Mouse (Mus musculus) left cerebral cortex, postnatal 4 days (tissue): ENCODE data around the gene Clca3a1. TPM values are rescaled to one million over a fixed set of nuclear protein-coding genes. Genes with fewer than 3 reads are reported as not detected.

Experiments used
- DNase-seq: peaks from one replicate; pipeline ENCODE4 v3.0.0-alpha.2; 2022
- intact Hi-C: fragments of 180-260 bp; cut with DNase I; formaldehyde crosslinking; loops from one replicate; pipeline ENCODE4 v1.15.1; 2025
- total RNA-seq, 2 experiments: library from RNA; stranded (reverse); gene quantifications; 2 replicates each; pipeline ENCODE4 v1.2.3; 2021

Clca3a1 gene
- total RNA-seq, 2 experiments from 2014 or later = 0.62 to 1.0 TPM

DNA sequence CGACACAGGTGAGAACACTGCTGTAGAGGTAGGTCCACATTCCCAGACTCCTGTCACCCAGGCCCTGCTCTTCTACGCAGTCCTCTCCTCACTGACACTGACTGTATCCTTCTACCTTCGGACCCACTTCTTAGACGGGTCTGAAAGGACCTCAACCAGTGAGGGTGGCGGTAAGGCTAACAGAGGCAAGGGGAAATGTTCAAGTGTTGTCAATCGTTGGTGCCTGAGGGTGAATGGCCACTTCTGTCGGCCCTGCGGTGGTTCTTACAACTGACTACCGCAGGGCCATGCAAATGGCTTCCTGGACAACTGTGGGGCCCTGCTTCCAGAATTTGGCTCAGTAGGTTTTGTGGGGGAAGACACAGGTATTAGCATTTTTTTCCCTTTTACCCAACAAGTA is 73.2 kb downstream of the Clca3a1 start:
- intact Hi-C loops = no loop called here

GRCm38 (mm10) chr3:144686146-144686545 is 74.6 kb downstream of the Clca3a1 start:
- DNase-seq = no peak
- intact Hi-C loops = no loop called here

More for the DNA sequence above, 73.2 kb downstream of the Clca3a1 start:
- DNase-seq = no peak

- intact Hi-C loops = no loop called here
- DNase-seq = no peak
These were observed 77.5 kb downstream of the Clca3a1 start for GRCm38 (mm10) chr3:144683136-144683814.

DNA sequence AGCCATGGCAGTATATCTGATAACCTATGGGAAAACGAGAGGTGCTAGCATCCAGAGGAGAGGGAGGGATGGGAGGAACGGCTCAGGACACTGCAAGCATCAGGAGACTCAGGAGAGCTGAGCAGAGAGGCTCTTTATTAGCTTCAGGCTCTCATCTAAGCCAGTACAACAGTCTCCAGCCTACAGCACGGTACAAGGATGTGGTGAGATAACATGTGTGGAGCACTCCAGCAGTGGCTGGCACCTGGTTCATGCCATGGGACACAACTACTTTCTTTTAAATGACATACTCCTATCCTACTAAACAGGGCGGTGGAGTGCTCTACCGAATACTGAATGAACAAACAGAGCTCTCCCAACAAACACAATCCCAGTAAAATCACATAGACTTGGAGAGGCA is 79.2 kb downstream of the Clca3a1 start:
- no peak for DNase-seq
- intact Hi-C loops = no loop called here

GRCm38 (mm10) chr3:144679701-144680159 is 81.0 kb downstream of the Clca3a1 start:
- no peak for DNase-seq
- intact Hi-C loops = no loop called here

Other genes with a start within 250 kb of the Clca3a1 start
- 10 to 100 TPM; 56.3 to 60.1 TPM for gene Hs2st1, start 190.8 kb downstream of the Clca3a1 start, total RNA-seq
- gene Selenof, start 190.7 kb downstream of the Clca3a1 start, total RNA-seq = 100 to 1,000 TPM; 248 to 253 TPM
- gene Sh3glb1, start 40.6 kb downstream of the Clca3a1 start, total RNA-seq = 100 to 1,000 TPM; 179 to 208 TPM
- gene Clca3a2, start 58.5 kb upstream of the Clca3a1 start, total RNA-seq = under 1 TPM; 0.50 to 0.95 TPM
- not detected for gene Clca3b, start 88.4 kb upstream of the Clca3a1 start, total RNA-seq
- gene Clca4b, start 171.6 kb upstream of the Clca3a1 start, total RNA-seq = not detected
- gene Clca4a, start 214.1 kb upstream of the Clca3a1 start, total RNA-seq = not detected